Mouse (Mus musculus) ES-Bruce4 (cell line): ENCODE measurements around the gene Ctnnd2. TPM values are rescaled to one million over a fixed set of nuclear protein-coding genes. Genes with fewer than 3 reads are reported as not detected.

Experiments used
- H3K27ac ChIP-seq: 2 replicates; pipeline ENCODE4 v1.5.1; 2012; ENCODE audit warnings: low read length, inconsistent platforms; ENCODE audit not compliant: insufficient read depth
- H3K27me3 ChIP-seq: 2 replicates; pipeline ENCODE4 v1.6.1; 2012; ENCODE audit warnings: mild to moderate bottlenecking, low read length, inconsistent platforms; ENCODE audit not compliant: control insufficient read depth, poor library complexity, insufficient read depth, severe bottlenecking
- H3K36me3 ChIP-seq: 2 replicates; pipeline ENCODE4 v1.6.1; 2012; ENCODE audit warnings: inconsistent platforms, mild to moderate bottlenecking, low read length, moderate library complexity; ENCODE audit not compliant: control insufficient read depth, poor library complexity, insufficient read depth, severe bottlenecking
- H3K4me1 ChIP-seq: one replicate; pipeline ENCODE4 v1.8.1; 2011; ENCODE audit warnings: low read length; ENCODE audit not compliant: control insufficient read depth, insufficient read depth
- H3K4me3 ChIP-seq: 2 replicates; pipeline ENCODE4 v1.5.1; 2011; ENCODE audit warnings: low read depth, mild to moderate bottlenecking, low read length
- H3K9ac ChIP-seq: 2 replicates; pipeline ENCODE4 v1.6.1; 2012; ENCODE audit warnings: low read depth, mild to moderate bottlenecking, inconsistent platforms; ENCODE audit not compliant: poor library complexity, severe bottlenecking
- H3K9me3 ChIP-seq: replicated peaks from 2 replicates; pipeline ENCODE4 v1.6.1; 2012; ENCODE audit warnings: mild to moderate bottlenecking, low read length, inconsistent platforms; ENCODE audit not compliant: control insufficient read depth, poor library complexity, insufficient read depth, severe bottlenecking
- CTCF ChIP-seq: IDR thresholded peaks from one replicate; pipeline ENCODE4 v1.8.1; 2011; ENCODE audit warnings: low read depth, low read length
- EP300 ChIP-seq: IDR thresholded peaks from 2 replicates; pipeline ENCODE4 v1.6.1; 2011; ENCODE audit warnings: low read depth, low read length; ENCODE audit not compliant: insufficient read depth
- POLR2A ChIP-seq: IDR thresholded peaks from one replicate; pipeline ENCODE4 v1.8.1; 2011; ENCODE audit warnings: low read length; ENCODE audit not compliant: insufficient read depth
- polyA plus RNA-seq: library from polyadenylated mRNA; stranded (reverse); fragments of >200 nt; gene quantifications from 2 replicates; pipeline ENCODE4 v1.2.4, GENCODE M21; 2011; ENCODE audit warnings: low read depth; ENCODE audit not compliant: missing spikeins, insufficient read depth, insufficient read length

Gene Ctnnd2
- polyA plus RNA-seq, 1 experiment: 2.4 TPM

DNA sequence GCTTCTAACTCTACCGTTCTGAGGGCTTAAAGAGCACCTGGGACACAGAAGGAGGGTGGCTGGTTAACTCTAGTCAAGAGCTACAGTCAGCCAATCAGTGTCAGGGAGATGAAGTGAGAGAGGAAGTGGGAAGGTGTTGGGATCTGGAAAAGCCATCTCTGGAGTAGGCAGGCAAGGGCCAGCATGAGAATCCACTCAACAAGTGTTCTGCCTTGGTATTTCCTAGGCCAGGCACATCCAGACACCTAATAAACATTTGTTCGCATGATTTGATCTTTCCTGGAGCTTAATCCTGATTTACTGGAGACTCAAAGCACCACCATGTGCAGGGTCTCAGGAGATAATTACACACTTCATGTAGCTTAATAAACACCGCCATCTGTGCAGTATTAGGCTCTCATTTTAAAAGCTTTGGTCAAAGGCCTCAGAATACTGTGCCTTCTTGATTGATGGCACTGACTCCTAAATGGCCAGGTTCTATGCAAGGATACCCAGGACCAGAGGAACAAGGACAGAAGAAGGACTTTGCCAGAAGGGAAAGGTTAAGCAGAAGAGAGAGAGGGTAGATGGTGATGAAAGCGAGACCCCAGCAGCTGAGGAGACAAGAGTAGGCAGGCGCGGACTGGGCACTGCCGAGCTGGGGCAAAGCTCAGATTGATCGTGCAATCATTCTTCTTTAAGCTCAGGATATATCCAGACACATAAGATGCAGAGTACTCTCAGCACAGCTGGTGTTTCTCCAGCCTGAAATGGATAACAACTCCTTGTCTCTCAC is 833.8 kb downstream of the Ctnnd2 start:
- Histone ChIP-seq H3K9me3 (no peaks in the 10 kb centered on the region), H3K36me3 (no peaks in the 10 kb centered on the region), H3K9ac (no peak overlapping the region), H3K4me3 (no peak overlapping the region), H3K4me1 (no peaks in the 10 kb centered on the region), H3K27ac (no peak overlapping the region), H3K27me3 (no peaks in the 10 kb centered on the region)
- TF ChIP-seq CTCF (no peak), EP300 (no peak), POLR2A (no peak)

DNA sequence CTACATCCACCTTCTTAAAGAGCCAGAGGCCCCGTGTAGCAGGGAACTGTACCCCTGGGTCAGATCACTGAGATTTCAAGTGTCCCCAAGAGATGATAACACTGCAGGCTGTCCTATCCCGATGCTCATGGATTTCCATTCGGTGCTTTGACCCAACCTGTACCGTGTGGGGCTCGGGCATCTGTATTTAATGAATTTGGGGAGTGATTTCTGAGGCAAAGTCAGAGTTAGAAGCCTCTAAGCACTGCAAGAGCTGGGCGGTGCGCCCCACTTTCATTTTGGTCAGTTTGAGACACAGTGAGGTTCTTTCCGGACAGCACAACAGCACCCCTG is 834.4 kb downstream of the Ctnnd2 start:
- TF ChIP-seq CTCF: no peak
- no peak for TF ChIP-seq EP300
- no peak for TF ChIP-seq POLR2A
- no peaks in the 10 kb centered on the region for H3K9me3 ChIP-seq
- no peak overlapping the region for H3K9ac ChIP-seq
- H3K36me3 ChIP-seq: no peaks in the 10 kb centered on the region
- no peak overlapping the region for H3K4me3 ChIP-seq
- no peak overlapping the region for H3K27ac ChIP-seq
- H3K27me3 ChIP-seq: no peaks in the 10 kb centered on the region
- no peaks in the 10 kb centered on the region for H3K4me1 ChIP-seq

DNA sequence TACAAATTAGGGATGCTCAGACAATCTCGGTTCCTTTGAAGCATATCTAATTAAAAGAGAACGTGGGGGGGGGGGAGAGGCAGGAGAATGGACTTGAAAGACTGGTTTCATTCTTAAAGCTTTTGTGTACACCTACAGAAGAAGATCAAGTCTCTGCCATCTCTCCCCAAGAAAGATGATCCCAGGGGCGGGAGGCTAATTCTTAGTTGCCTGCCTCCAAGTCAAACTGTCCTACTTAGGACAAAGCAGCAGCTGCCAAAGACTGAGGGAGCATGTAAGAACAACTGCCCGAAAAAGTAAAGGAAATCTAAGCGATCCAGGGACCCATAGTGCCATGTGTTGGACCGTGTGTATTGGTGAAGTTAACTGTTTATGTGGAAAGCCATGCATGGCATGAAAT is 836.2 kb downstream of the Ctnnd2 start:
- TF ChIP-seq CTCF: no peak
- no peak for TF ChIP-seq EP300
- TF ChIP-seq POLR2A: no peak
- no peaks in the 10 kb centered on the region for H3K36me3 ChIP-seq

DNA sequence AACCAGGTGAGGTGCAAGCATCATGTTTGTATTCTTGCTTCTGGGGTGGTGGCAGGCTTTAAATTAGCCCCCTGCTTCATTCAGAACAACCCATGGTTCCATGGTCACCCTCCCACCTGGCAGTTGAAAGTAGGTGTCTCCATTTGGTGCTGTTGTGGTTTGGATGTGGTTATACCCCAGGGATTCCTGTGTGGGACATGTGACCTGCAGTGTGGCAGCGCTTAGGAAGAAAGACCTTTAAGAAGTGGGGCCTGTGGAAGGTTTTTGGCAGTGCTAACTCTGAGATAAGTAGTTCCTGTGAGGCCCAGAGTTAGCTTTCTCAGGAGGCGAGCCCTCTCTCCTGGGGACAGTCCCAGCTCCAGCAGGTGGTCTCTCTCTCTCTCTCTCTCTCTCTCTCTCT is 848.4 kb downstream of the Ctnnd2 start:
- 0 out of 2 replicates have a peak, but pooled peaks cover 3% of the 10 kb centered on the region for H3K9me3 ChIP-seq
- H3K9ac ChIP-seq: no peak overlapping the region
- no peaks in the 10 kb centered on the region for H3K36me3 ChIP-seq
- no peaks in the 10 kb centered on the region for H3K27me3 ChIP-seq
- H3K27ac ChIP-seq: no peak overlapping the region
- H3K4me3 ChIP-seq: no peak overlapping the region
- H3K4me1 ChIP-seq: no peaks in the 10 kb centered on the region
- no peak for TF ChIP-seq EP300
- TF ChIP-seq CTCF: no peak
- TF ChIP-seq POLR2A: no peak

More for the DNA sequence above, 836.2 kb downstream of the Ctnnd2 start:
- no peak overlapping the region for H3K4me3 ChIP-seq
- H3K9me3 ChIP-seq: no peaks in the 10 kb centered on the region
- no peak overlapping the region for H3K27ac ChIP-seq
- no peaks in the 10 kb centered on the region for H3K4me1 ChIP-seq
- H3K9ac ChIP-seq: no peak overlapping the region
- no peaks in the 10 kb centered on the region for H3K27me3 ChIP-seq

DNA sequence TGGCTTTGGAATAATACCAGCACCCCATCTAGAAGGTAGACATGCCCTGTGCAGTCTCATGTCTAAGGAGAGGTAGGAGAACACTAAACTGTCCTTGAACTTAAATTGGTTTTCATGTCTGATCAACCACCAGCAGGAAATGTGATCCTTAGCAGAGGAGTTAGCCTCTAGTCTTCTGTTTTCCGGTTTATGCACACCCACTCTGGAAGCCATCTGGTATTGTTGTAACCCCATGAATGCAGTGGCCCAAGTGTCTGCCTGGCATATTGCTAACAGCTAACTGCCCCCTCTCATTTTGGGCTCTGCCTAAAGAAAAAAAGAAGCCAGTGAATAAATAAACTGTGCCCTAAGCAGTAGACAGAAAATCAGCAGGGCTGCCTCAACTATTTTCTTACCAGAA is 849.6 kb downstream of the Ctnnd2 start:
- Histone ChIP-seq H3K27ac (no peak overlapping the region), H3K9me3 (0 out of 2 replicates have a peak, but pooled peaks cover 3% of the 10 kb centered on the region), H3K9ac (no peak overlapping the region), H3K4me1 (no peaks in the 10 kb centered on the region), H3K27me3 (no peaks in the 10 kb centered on the region), H3K36me3 (no peaks in the 10 kb centered on the region), H3K4me3 (no peak overlapping the region)
- TF ChIP-seq CTCF: no peak
- no peak for TF ChIP-seq POLR2A
- no peak for TF ChIP-seq EP300

DNA sequence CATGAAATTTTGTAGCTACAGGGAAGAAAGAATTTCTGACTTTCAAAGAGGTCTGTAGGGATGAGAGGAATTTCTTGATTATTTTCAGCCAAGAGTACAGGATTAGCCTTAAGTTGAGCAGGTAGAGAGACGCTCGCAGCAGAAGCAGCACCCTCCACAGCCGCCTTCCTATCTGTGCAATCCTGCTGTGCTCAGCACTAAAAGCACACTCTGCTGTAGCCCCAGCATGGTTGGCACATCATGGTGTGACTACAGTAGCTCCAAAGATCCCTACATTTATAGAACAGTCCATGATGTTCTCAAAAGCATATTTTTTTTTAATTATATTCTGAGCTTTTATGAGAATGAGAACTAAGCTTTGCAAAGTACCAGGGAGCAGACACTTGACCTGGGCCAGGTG is 850.1 kb downstream of the Ctnnd2 start:
- TF ChIP-seq POLR2A: no peak
- no peak for TF ChIP-seq CTCF
- TF ChIP-seq EP300: no peak
- no peaks in the 10 kb centered on the region for H3K4me1 ChIP-seq
- 0 out of 2 replicates have a peak, but pooled peaks cover 3% of the 10 kb centered on the region for H3K9me3 ChIP-seq
- no peak overlapping the region for H3K27ac ChIP-seq
- no peak overlapping the region for H3K4me3 ChIP-seq
- no peaks in the 10 kb centered on the region for H3K27me3 ChIP-seq
- no peak overlapping the region for H3K9ac ChIP-seq
- H3K36me3 ChIP-seq: no peaks in the 10 kb centered on the region
